In genomic region chr2:148381076-148381475, GRCm38 (mm10) we compare ENCODE assay signal across 35 mouse cellular contexts. TPM values are rescaled to one million over a fixed set of nuclear protein-coding genes. Genes with fewer than 3 reads are reported as not detected.
"Had no signal": no experiment of that assay in that cellular context is flagged by ENCODE, and none has a peak within 500 bp of the region (broad histone marks: within the 10 kb centered on the region; RNA-seq: fewer than 3 reads in every experiment).

No protein-coding gene starts in this region.

- H3K4me2 ChIP-seq: heart, embryonic 12.5 days; heart, embryonic 13.5 days; heart, embryonic 15.5 days; hindbrain, embryonic 12.5 days; hindbrain, embryonic 13.5 days; hindbrain, embryonic 14.5 days; hindbrain, embryonic 15.5 days; intestine, embryonic 15.5 days; kidney, embryonic 15.5 days had no signal

- H3K27me3 ChIP-seq: heart, embryonic 15.5 days; hindbrain, embryonic 12.5 days; hindbrain, embryonic 13.5 days; hindbrain, embryonic 15.5 days; intestine, embryonic 15.5 days; kidney, embryonic 15.5 days had no signal

- H3K36me3 ChIP-seq: heart, embryonic 10.5 days; heart, embryonic 12.5 days; heart, embryonic 13.5 days; heart, embryonic 15.5 days; hindbrain, embryonic 10.5 days; hindbrain, embryonic 12.5 days; hindbrain, embryonic 13.5 days; hindbrain, embryonic 15.5 days; intestine, embryonic 15.5 days; kidney, embryonic 15.5 days had no signal

- H3K9ac ChIP-seq: heart, embryonic 12.5 days; heart, embryonic 13.5 days; heart, embryonic 15.5 days; hindbrain, embryonic 12.5 days; hindbrain, embryonic 13.5 days; hindbrain, embryonic 14.5 days; hindbrain, embryonic 15.5 days; intestine, embryonic 15.5 days; kidney, embryonic 15.5 days had no signal

- H3K9me3 ChIP-seq: heart, embryonic 10.5 days; heart, embryonic 12.5 days; heart, embryonic 13.5 days; heart, embryonic 15.5 days; hindbrain, embryonic 10.5 days; hindbrain, embryonic 12.5 days; hindbrain, embryonic 13.5 days; hindbrain, embryonic 15.5 days; intestine, embryonic 15.5 days; kidney, embryonic 15.5 days had no signal

- ATAC-seq: hindbrain, embryonic 16.5 days; hindbrain, postnatal 0 days; inflammation-experienced regulatory T-cells, adult 6 months; intestine, embryonic 15.5 days; intestine, embryonic 16.5 days; intestine, postnatal 0 days had no signal

- H3K27ac ChIP-seq: heart, embryonic 10.5 days; heart, embryonic 13.5 days; heart, embryonic 15.5 days; hindbrain, embryonic 10.5 days; hindbrain, embryonic 12.5 days; hindbrain, embryonic 13.5 days; hindbrain, embryonic 14.5 days; hindbrain, embryonic 15.5 days; hindbrain, postnatal 0 days; intestine, embryonic 15.5 days; kidney, embryonic 15.5 days; kidney, postnatal 0 days; layer of hippocampus, adult 2 months had no signal

- H3K4me1 ChIP-seq: heart, embryonic 10.5 days; heart, embryonic 12.5 days; heart, embryonic 13.5 days; heart, embryonic 15.5 days; hindbrain, embryonic 10.5 days; hindbrain, embryonic 12.5 days; hindbrain, embryonic 13.5 days; hindbrain, embryonic 15.5 days; intestine, embryonic 15.5 days; kidney, embryonic 15.5 days had no signal

- DNase-seq: heart, postnatal 10 days; heart, postnatal 14 days; heart, postnatal 36 days; heart, postnatal 4 days; kidney, adult 11 months; kidney, adult 18-20 months; kidney, adult 2 months; kidney, adult 8-10 months; kidney, adult 9 months; kidney, postnatal 10 days; kidney, postnatal 14 days; kidney, postnatal 25 days; kidney, postnatal 36 days; kidney, postnatal 4 days; layer of hippocampus, adult 9-11 months; layer of hippocampus, postnatal 36 days had no signal

- H3K4me3 ChIP-seq: heart, embryonic 10.5 days; heart, embryonic 12.5 days; heart, embryonic 13.5 days; heart, embryonic 15.5 days; hindbrain, embryonic 10.5 days; hindbrain, embryonic 12.5 days; hindbrain, embryonic 13.5 days; hindbrain, embryonic 15.5 days; intestine, embryonic 15.5 days; kidney, embryonic 15.5 days; layer of hippocampus, adult 2 months had no signal

RNA-seq across cellular contexts. Expression of gene Sstr4, which starts 14.1 kb away (rescaled TPM):
- total RNA-seq: hematopoietic stem cell, adult 5-6 weeks had no signal
- polyA plus RNA-seq: inflammation-experienced regulatory T-cells, adult 6 months had no signal
